Mouse (Mus musculus) thymus, adult 2 months (tissue): Measurements from ENCODE around the gene Psmd9.

Source experiments
- CTCF ChIP-seq: fragments of 200-500 bp; IDR thresholded peaks from 2 replicates; pipeline ENCODE4 v1.5.1; 2012; ENCODE audit warnings: mild to moderate bottlenecking, control low read depth, low read length, moderate library complexity, borderline replicate concordance; ENCODE audit not compliant: control insufficient read depth, poor library complexity, insufficient read depth; ENCODE audit errors: extremely low read depth
- POLR2A ChIP-seq: fragments of 200-500 bp; IDR thresholded peaks from 2 replicates; pipeline ENCODE4 v1.6.1; 2012; ENCODE audit warnings: mild to moderate bottlenecking, low read length, control low read depth, moderate library complexity; ENCODE audit not compliant: control insufficient read depth, poor library complexity, insufficient read depth; ENCODE audit errors: extremely low read depth

GRCm38 (mm10) chr5:123285174-123285573, 116.0 kb downstream of the Psmd9 start:
- TF ChIP-seq POLR2A, result no peak
- no peak for TF ChIP-seq CTCF
